Mouse (Mus musculus) MEL (cell line): ENCODE measurements around the gene Olfr315. TPM values are rescaled to one million over a fixed set of nuclear protein-coding genes. Genes with fewer than 3 reads are reported as not detected.
"Not testable (repeated sequence)": the region's sequence is repeated elsewhere in the genome, so short reads cannot be mapped to it uniquely, and the experiment has no call there.

ENCODE experiments used
- DNase-seq: peaks from one replicate; pipeline ENCODE4 v3.0.0; 2011; ENCODE audit warnings: low read depth, low spot score
- H3K27ac ChIP-seq: 2 replicates; pipeline ENCODE4 v1.5.1; 2012; ENCODE audit warnings: low read depth, mild to moderate bottlenecking, control low read depth, low read length, moderate library complexity; ENCODE audit not compliant: control insufficient read depth
- H3K27me3 ChIP-seq, 2 experiments: fragments of 150-350 bp in 1 of 2; sonication (generic) in 1 of 2; 2 replicates each; pipeline ENCODE4 v1.6.1; 2012; ENCODE audit warnings: low read length in 2 of 2, mild to moderate bottlenecking in 2 of 2, improper control_type of control experiment in 1 of 2, moderate library complexity in 1 of 2; ENCODE audit not compliant: insufficient read depth in 2 of 2, control insufficient read depth in 1 of 2
- H3K36me3 ChIP-seq, 2 experiments: 2 replicates each; pipeline ENCODE4 v1.6.1; 2012 to 2014; ENCODE audit warnings: low read length in 2 of 2, improper control_type of control experiment in 1 of 2, inconsistent platforms in 1 of 2, mild to moderate bottlenecking in 1 of 2; ENCODE audit not compliant: insufficient read depth in 2 of 2, control insufficient read depth in 1 of 2
- H3K4me1 ChIP-seq, 2 experiments: fragments of 150-350 bp in 1 of 2; sonication (generic) in 1 of 2; 2 replicates each; pipeline ENCODE4 v1.6.1; 2012; ENCODE audit warnings: low read length in 2 of 2, improper control_type of control experiment in 1 of 2, mild to moderate bottlenecking in 1 of 2; ENCODE audit not compliant: insufficient read depth in 2 of 2, control insufficient read depth in 1 of 2
- H3K4me3 ChIP-seq, 2 experiments: fragments of 150-350 bp in 1 of 2; sonication (generic) in 1 of 2; 2 replicates each; pipeline ENCODE4 v1.5.1; 2012; ENCODE audit warnings: low read depth in 2 of 2, low read length in 2 of 2, mild to moderate bottlenecking in 2 of 2, moderate library complexity in 2 of 2, control low read depth in 1 of 2, improper control_type of control experiment in 1 of 2; ENCODE audit not compliant: control insufficient read depth in 1 of 2, insufficient read depth in 1 of 2
- H3K79me2 ChIP-seq: 2 replicates; pipeline ENCODE4 v1.6.1; 2012; ENCODE audit warnings: mild to moderate bottlenecking, low read length, moderate library complexity; ENCODE audit not compliant: control insufficient read depth, poor library complexity, insufficient read depth
- H3K9ac ChIP-seq: 2 replicates; pipeline ENCODE4 v1.6.1; 2012; ENCODE audit warnings: low read depth, mild to moderate bottlenecking, control low read depth, low read length, moderate library complexity; ENCODE audit not compliant: control insufficient read depth, poor library complexity, severe bottlenecking
- H3K9me3 ChIP-seq: fragments of 150-350 bp; sonication (generic); replicated peaks from 2 replicates; pipeline ENCODE4 v1.6.1; 2012; ENCODE audit warnings: mild to moderate bottlenecking, low read length, improper control_type of control experiment, moderate library complexity; ENCODE audit not compliant: insufficient read depth
- BHLHE40 ChIP-seq: IDR thresholded peaks from 2 replicates; pipeline ENCODE4 v1.6.1; 2012; ENCODE audit warnings: low read depth, mild to moderate bottlenecking, inconsistent platforms, low read length, improper control_type of control experiment, borderline replicate concordance
- ELF1 ChIP-seq: IDR thresholded peaks from 2 replicates; pipeline ENCODE4 v1.6.1; 2014; ENCODE audit warnings: low read depth, mild to moderate bottlenecking, inconsistent platforms, low read length, improper control_type of control experiment, moderate library complexity
- EP300 ChIP-seq, 2 experiments: IDR thresholded peaks; 2 replicates each; pipeline ENCODE4 v1.6.1; 2011; ENCODE audit warnings: improper control_type of control experiment in 2 of 2, low read length in 2 of 2, low read depth in 1 of 2, mild to moderate bottlenecking in 1 of 2
- ETS1 ChIP-seq: IDR thresholded peaks from 2 replicates; pipeline ENCODE4 v1.6.1; 2012; ENCODE audit warnings: low read depth, mild to moderate bottlenecking, inconsistent platforms, low read length, improper control_type of control experiment, moderate library complexity
- GABPA ChIP-seq: IDR thresholded peaks from 2 replicates; pipeline ENCODE4 v1.6.1; 2012; ENCODE audit warnings: low read depth, mild to moderate bottlenecking, inconsistent platforms, low read length, improper control_type of control experiment, moderate library complexity
- HCFC1 ChIP-seq: IDR thresholded peaks from 2 replicates; pipeline ENCODE4 v1.6.1; 2012; ENCODE audit warnings: low read depth, mild to moderate bottlenecking, inconsistent platforms, low read length, improper control_type of control experiment, moderate library complexity
- KAT2A ChIP-seq: conservative IDR thresholded peaks from 2 replicates; pipeline ENCODE4 v1.6.1; 2012; ENCODE audit warnings: low read depth, low read length, improper control_type of control experiment, inconsistent platforms
- MAX ChIP-seq: IDR thresholded peaks from 2 replicates; pipeline ENCODE4 v1.6.1; 2011; ENCODE audit warnings: low read length, improper control_type of control experiment
- MEF2A ChIP-seq: IDR thresholded peaks from 2 replicates; pipeline ENCODE4 v1.6.1; 2014; ENCODE audit warnings: low read depth, mild to moderate bottlenecking, inconsistent platforms, low read length, improper control_type of control experiment; ENCODE audit not compliant: poor library complexity, insufficient replicate concordance, severe bottlenecking; ENCODE audit errors: extremely low read depth
- MXI1 ChIP-seq: IDR thresholded peaks from 2 replicates; pipeline ENCODE4 v1.6.1; 2011; ENCODE audit warnings: mild to moderate bottlenecking, low read depth, low read length, improper control_type of control experiment
- MYB ChIP-seq: IDR thresholded peaks from 2 replicates; pipeline ENCODE4 v1.6.1; 2011; ENCODE audit warnings: mild to moderate bottlenecking, low read depth, low read length, improper control_type of control experiment
- NELFE ChIP-seq: IDR thresholded peaks from 2 replicates; pipeline ENCODE4 v1.6.1; 2011; ENCODE audit warnings: low read depth, low read length, improper control_type of control experiment
- POLR2A ChIP-seq, 2 experiments: IDR thresholded peaks; 2 replicates each; pipeline ENCODE4 v1.6.1; 2011 to 2012; ENCODE audit warnings: low read length in 2 of 2, mild to moderate bottlenecking in 2 of 2, control low read depth in 1 of 2, improper control_type of control experiment in 1 of 2, low read depth in 1 of 2, moderate library complexity in 1 of 2; ENCODE audit not compliant: control insufficient read depth in 1 of 2, insufficient read depth in 1 of 2, poor library complexity in 1 of 2
- POLR2AphosphoS2 ChIP-seq: IDR thresholded peaks from 2 replicates; pipeline ENCODE4 v1.6.1; 2011; ENCODE audit warnings: low read length, improper control_type of control experiment
- RAD21 ChIP-seq: IDR thresholded peaks from 2 replicates; pipeline ENCODE4 v1.6.1; 2011; ENCODE audit warnings: mild to moderate bottlenecking, low read depth, low read length, improper control_type of control experiment
- TCF12 ChIP-seq: IDR thresholded peaks from 2 replicates; pipeline ENCODE4 v1.6.1; 2014; ENCODE audit warnings: low read depth, mild to moderate bottlenecking, inconsistent platforms, low read length, improper control_type of control experiment, moderate library complexity
- ZNF384 ChIP-seq: IDR thresholded peaks from 2 replicates; pipeline ENCODE4 v1.6.1; 2012; ENCODE audit warnings: low read depth, mild to moderate bottlenecking, inconsistent platforms, low read length, improper control_type of control experiment
- polyA plus RNA-seq, 2 experiments: library from polyadenylated mRNA; stranded (reverse) in 1 of 2; unstranded in 1 of 2; fragments of >175 nt in 1 of 2; fragments of >200 nt in 1 of 2; gene quantifications; 2 replicates each; pipeline versions ENCODE4 v1.2.1 to v1.2.4; 2012; ENCODE audit warnings: low replicate concordance in 2 of 2, low read depth in 1 of 2; ENCODE audit not compliant: insufficient read length in 2 of 2, insufficient read depth in 1 of 2, missing spikeins in 1 of 2
- total RNA-seq: library from RNA; depleted of rRNA; stranded (reverse); fragments of 300-350 nt; gene quantifications from 2 replicates; pipeline ENCODE4 v1.2.3, GENCODE M21; 2012

The Olfr315 gene
- total and polyA plus RNA-seq, 3 experiments = not detected

GRCm38 (mm10) chr11:58733372-58733771, 39.6 kb upstream of the Olfr315 start:
- Histone ChIP-seq H3K4me3 (no peak overlapping the region), H3K27me3 (peaks cover 19 to 22% of the 10 kb centered on the region in 2 experiments), H3K9me3 (no peaks in the 10 kb centered on the region), H3K9ac (no peak overlapping the region), H3K79me2 (no peaks in the 10 kb centered on the region), H3K36me3 (no peaks in the 10 kb centered on the region), H3K27ac (no peak overlapping the region), H3K4me1 (no peaks in the 10 kb centered on the region)
- TF ChIP-seq KAT2A (no peak), GABPA (no peak), RAD21 (no peak), MAX (no peak), ELF1 (no peak), ETS1 (no peak)
- no peak for DNase-seq

GRCm38 (mm10) chr11:58738792-58739262, 34.2 kb upstream of the Olfr315 start, which contains the start of gene Olfr317:
TSS of gene Olfr317 (minus strand) at chr11:58739212.
- H3K9me3 ChIP-seq = no peaks in the 10 kb centered on the region
- no peak within 1 kb of the TSS for H3K4me3 ChIP-seq
- peaks cover 23 to 33% of the 10 kb centered on the region in 2 experiments for H3K27me3 ChIP-seq
- no peaks in the 10 kb centered on the region for H3K36me3 ChIP-seq
- no peak within 1 kb of the TSS for H3K9ac ChIP-seq
- no peak for TF ChIP-seq BHLHE40
- TF ChIP-seq ETS1 = no peak
- no peak for TF ChIP-seq NELFE
- no peak for TF ChIP-seq MEF2A
- no peak for TF ChIP-seq MYB
- no peak for TF ChIP-seq ZNF384
- TF ChIP-seq HCFC1 = no peak
- no peak for TF ChIP-seq POLR2A (IDR thresholded peaks at IDR 0.05; ENCODE audit: control insufficient read depth in 1 of 2, insufficient read depth in 1 of 2, low read depth in 1 of 2, low read length in 2 of 2, poor library complexity in 1 of 2)
- no peak for TF ChIP-seq KAT2A
- TF ChIP-seq POLR2AphosphoS2 = no peak
- no peak for TF ChIP-seq MXI1
- no peak for TF ChIP-seq EP300 (IDR thresholded peaks at IDR 0.05; ENCODE audit: low read depth in 1 of 2, low read length in 2 of 2)
- TF ChIP-seq TCF12 = no peak
- no peak for TF ChIP-seq MAX
- no peak for TF ChIP-seq GABPA
- TF ChIP-seq, all 39 proteins: peak for 0
- no peak within 1 kb of the TSS for H3K27ac ChIP-seq
- no peaks in the 10 kb centered on the region for H3K4me1 ChIP-seq
- no peak for DNase-seq
- H3K79me2 ChIP-seq = no peaks in the 10 kb centered on the region

GRCm38 (mm10) chr11:58751096-58751495, 21.9 kb upstream of the Olfr315 start:
- H3K27me3 ChIP-seq, H3K27ac ChIP-seq, H3K9me3 ChIP-seq: not testable (repeated sequence)

More at GRCm38 (mm10) chr11:58751096-58751495, 21.9 kb upstream of the Olfr315 start:
- H3K4me1 ChIP-seq, H3K9ac ChIP-seq, DNase-seq, H3K4me3 ChIP-seq, H3K36me3 ChIP-seq, H3K79me2 ChIP-seq: not testable (repeated sequence)
